Mouse (Mus musculus) heart, embryonic 13.5 days (tissue): ENCODE results near the gene Gm15217. TPM values are rescaled to one million over a fixed set of nuclear protein-coding genes. Genes with fewer than 3 reads are reported as not detected.

Experiments
- ATAC-seq: fragments of 200-750 bp; cut with Nextera tagmentation; 2 replicates; pipeline ENCODE4 v1.8.0; 2017; ENCODE audit warnings: moderate TSS enrichment; ENCODE audit not compliant: insufficient number of reproducible peaks, low FRiP score, low TSS enrichment; ENCODE audit errors: extremely low read depth
- H3K27ac ChIP-seq: fragments of 300-500 bp; sonication (generic); replicated peaks from 2 replicates; pipeline ENCODE4 v1.5.1; 2015; ENCODE audit warnings: moderate library complexity, mild to moderate bottlenecking, inconsistent platforms
- H3K27me3 ChIP-seq: fragments of 300-500 bp; sonication (generic); replicated peaks from 2 replicates; pipeline ENCODE4 v1.6.1; 2015; ENCODE audit warnings: mild to moderate bottlenecking, inconsistent platforms
- H3K36me3 ChIP-seq: fragments of 300-500 bp; sonication (generic); 2 replicates; pipeline ENCODE4 v1.6.1; 2015; ENCODE audit warnings: mild to moderate bottlenecking, inconsistent platforms
- H3K4me1 ChIP-seq: fragments of 300-500 bp; sonication (generic); 2 replicates; pipeline ENCODE4 v1.6.1; 2015; ENCODE audit warnings: inconsistent platforms
- H3K4me2 ChIP-seq: fragments of 300-500 bp; sonication (generic); 2 replicates; pipeline ENCODE4 v1.6.1; 2015; ENCODE audit warnings: inconsistent platforms, mild to moderate bottlenecking, moderate library complexity
- H3K4me3 ChIP-seq: fragments of 300-500 bp; sonication (generic); 2 replicates; pipeline ENCODE4 v1.5.1; 2015; ENCODE audit warnings: moderate library complexity, mild to moderate bottlenecking, inconsistent platforms
- H3K9ac ChIP-seq: fragments of 300-500 bp; sonication (generic); 2 replicates; pipeline ENCODE4 v1.6.1; 2015; ENCODE audit warnings: inconsistent platforms, mild to moderate bottlenecking, moderate library complexity
- H3K9me3 ChIP-seq: fragments of 300-500 bp; sonication (generic); 2 replicates; pipeline ENCODE4 v1.6.1; 2016; ENCODE audit warnings: inconsistent platforms
- WGBS: fragments of 180-500 bp; shearing (Covaris S2); methylation state at CpG from one replicate; pipeline ENCODE4 v1.1.7; 2015; ENCODE audit warnings: mixed read lengths; 5-methylcytosine and 5-hydroxymethylcytosine counted together
- polyA plus RNA-seq: library from polyadenylated mRNA; unstranded; fragments of >200 nt; fragmentation: Nextera tagmentation; extraction: Ambion mirVana; gene quantifications from 2 replicates; pipeline ENCODE4 v1.2.1, GENCODE M21; 2015

The Gm15217 gene
- polyA plus RNA-seq, 1 experiment from 2014 or later, result not detected

DNA sequence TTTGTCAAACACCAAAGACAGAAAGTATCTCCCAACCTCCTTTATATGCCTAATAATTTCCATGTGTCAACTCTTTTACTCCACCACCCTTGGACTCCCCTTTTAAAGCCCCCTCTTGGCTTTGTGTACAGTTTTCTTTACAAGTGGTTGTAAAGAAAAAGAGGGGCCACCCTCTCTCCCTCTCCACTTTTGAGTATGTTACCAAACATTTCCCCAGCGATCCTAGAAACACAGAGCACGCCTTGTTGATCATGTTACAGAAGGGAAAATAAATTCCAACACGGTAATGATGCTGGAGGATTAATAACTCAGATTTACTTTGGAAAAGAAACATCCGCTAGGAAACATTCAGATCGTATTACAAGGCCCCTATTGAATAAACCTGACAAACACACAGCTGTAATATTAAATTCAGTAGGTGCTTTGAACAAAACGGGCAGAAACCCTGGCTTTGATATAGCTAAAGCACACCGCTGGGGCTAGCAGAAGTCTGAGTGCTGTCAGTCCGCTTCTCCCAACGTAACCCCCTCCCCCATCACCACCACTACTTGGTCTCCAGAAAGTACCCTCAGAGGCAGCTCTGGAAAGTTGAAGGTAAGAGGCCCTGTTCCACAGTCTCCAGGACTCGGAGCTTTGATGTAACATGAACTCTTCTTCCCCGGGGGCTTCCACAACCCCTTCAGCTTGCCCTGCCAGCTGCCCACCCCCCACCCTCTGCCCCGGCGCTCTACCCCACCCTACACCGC is 5.9 kb downstream of the Gm15217 start:
- Histone ChIP-seq H3K4me1 (peaks cover 49% of the 10 kb centered on the region), H3K36me3 (peaks cover 16% of the 10 kb centered on the region), H3K27me3 (peaks cover 35% of the 10 kb centered on the region), H3K4me2 (peak overlapping the region; percentile 85), H3K4me3 (peak overlapping the region; percentile 70), H3K9ac (peak overlapping the region; percentile 83), H3K27ac (peak overlapping the region; percentile 32; the same call in 1 of the 2 replicates), H3K9me3 (no peaks in the 10 kb centered on the region)
- ATAC-seq, result no peak
- 22% methylated on average over 14 of the region's 14 CpGs for WGBS

- H3K36me3 ChIP-seq, result peaks cover 16% of the 10 kb centered on the region
- peak overlapping the region; percentile 70 for H3K4me3 ChIP-seq
- no peaks in the 10 kb centered on the region for H3K9me3 ChIP-seq
- H3K27ac ChIP-seq, result peak overlapping the region; percentile 32; the same call in 1 of the 2 replicates
- H3K4me2 ChIP-seq, result peak overlapping the region; percentile 85
- ATAC-seq, result no peak
- peaks cover 40% of the 10 kb centered on the region for H3K27me3 ChIP-seq
- peaks cover 47% of the 10 kb centered on the region for H3K4me1 ChIP-seq
- WGBS, result under 1% methylated on average over 39 of the region's 39 CpGs
- peak overlapping the region; percentile 83 for H3K9ac ChIP-seq
Observed at GRCm38 (mm10) chr14:46385701-46386477, 6.7 kb downstream of the Gm15217 start.

GRCm38 (mm10) chr14:46386478-46387356 is 7.5 kb downstream of the Gm15217 start:
- Histone ChIP-seq H3K27ac (peak overlapping the region; percentile 75), H3K27me3 (peaks cover 42% of the 10 kb centered on the region), H3K9me3 (no peaks in the 10 kb centered on the region), H3K36me3 (peaks cover 16% of the 10 kb centered on the region), H3K9ac (peak overlapping the region; percentile 83), H3K4me3 (peak overlapping the region; percentile 70), H3K4me2 (peak overlapping the region; percentile 85), H3K4me1 (peaks cover 39% of the 10 kb centered on the region)
- under 1% methylated on average over 28 of the region's 28 CpGs for WGBS
- no peak for ATAC-seq

DNA sequence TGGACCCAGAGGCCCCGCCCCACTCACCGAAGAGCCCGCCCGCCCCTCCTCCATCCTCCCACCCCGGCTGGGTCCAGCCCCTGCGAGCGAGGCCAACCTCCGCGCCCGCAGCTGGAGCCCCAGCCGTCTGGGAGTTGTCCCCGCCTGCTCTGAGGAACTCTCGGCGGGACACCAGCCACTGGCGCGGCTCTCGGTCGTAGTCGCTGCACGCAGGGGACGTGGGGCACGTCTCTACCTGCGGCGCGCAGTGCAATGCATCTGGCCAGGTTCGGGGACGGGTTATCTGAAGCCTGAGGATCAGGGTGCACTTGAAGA is 8.1 kb downstream of the Gm15217 start:
- Histone ChIP-seq H3K9me3 (no peaks in the 10 kb centered on the region), H3K27me3 (peaks cover 46% of the 10 kb centered on the region), H3K9ac (peak overlapping the region; percentile 86), H3K4me2 (peak overlapping the region; percentile 85), H3K36me3 (peaks cover 13% of the 10 kb centered on the region), H3K27ac (peak overlapping the region; percentile 92), H3K4me3 (peak overlapping the region; percentile 70), H3K4me1 (peaks cover 37% of the 10 kb centered on the region)
- ATAC-seq, result peak; percentile 56; the same call in 1 of the 2 replicates
- 0% methylated on average over 27 of the region's 27 CpGs for WGBS

- Histone ChIP-seq H3K4me1 (peaks cover 37% of the 10 kb centered on the region), H3K36me3 (peaks cover 11% of the 10 kb centered on the region), H3K4me3 (peak overlapping the region; percentile 70), H3K27ac (peak overlapping the region; percentile 92), H3K9me3 (no peaks in the 10 kb centered on the region), H3K9ac (peak overlapping the region; percentile 86), H3K4me2 (peak overlapping the region; percentile 85), H3K27me3 (peaks cover 47% of the 10 kb centered on the region)
- under 1% methylated on average over 41 of the region's 41 CpGs for WGBS
- ATAC-seq, result no peak
Observed at GRCm38 (mm10) chr14:46387821-46388481, 8.7 kb downstream of the Gm15217 start.

GRCm38 (mm10) chr14:46388636-46389035 is 9.4 kb downstream of the Gm15217 start:
- no peak for ATAC-seq
- under 1% methylated on average over 27 of the region's 27 CpGs for WGBS
- Histone ChIP-seq H3K9ac (peak overlapping the region; percentile 86), H3K36me3 (peaks cover 7% of the 10 kb centered on the region), H3K4me1 (peaks cover 37% of the 10 kb centered on the region), H3K4me2 (peak overlapping the region; percentile 85), H3K9me3 (no peaks in the 10 kb centered on the region), H3K27me3 (peaks cover 50% of the 10 kb centered on the region), H3K4me3 (peak overlapping the region; percentile 70), H3K27ac (peak overlapping the region; percentile 92)

DNA sequence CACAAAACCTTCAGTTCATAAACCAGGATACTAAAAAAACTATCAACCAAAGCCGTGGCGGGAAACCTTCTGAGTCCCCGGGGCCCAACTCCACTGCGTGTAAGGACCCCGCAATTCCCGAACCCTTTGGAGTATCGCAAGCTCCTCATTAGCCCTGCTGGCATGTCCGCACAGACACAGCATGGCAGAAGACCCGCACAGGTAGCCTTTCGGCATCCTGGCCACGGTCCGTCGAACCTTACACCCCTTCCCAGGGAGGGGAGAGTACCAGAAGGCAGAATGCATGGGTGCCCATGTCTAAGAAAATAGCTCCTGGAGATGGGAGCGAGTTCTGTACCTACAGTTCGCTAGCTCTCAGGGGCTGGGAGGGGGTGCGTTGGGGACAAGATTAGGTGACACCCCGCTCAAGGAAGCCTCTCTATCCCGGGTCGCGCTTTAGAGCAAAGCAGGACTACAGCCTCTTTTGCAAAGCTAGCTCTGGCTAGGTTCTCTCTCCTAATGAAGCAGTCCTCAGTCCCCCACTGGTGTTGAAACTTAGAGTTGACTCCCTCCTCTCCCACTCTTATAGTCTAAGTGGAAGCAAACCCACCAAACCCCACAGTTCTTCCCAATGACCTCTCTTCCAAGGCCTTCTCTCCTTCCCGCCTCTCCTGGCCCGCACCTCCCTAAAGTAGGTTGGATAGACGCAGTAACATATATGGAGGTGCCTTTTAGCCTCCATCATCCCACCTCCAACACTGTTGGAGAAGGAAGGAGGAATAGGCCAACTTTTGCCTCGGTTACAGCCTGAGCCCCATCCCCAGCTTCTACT is 10.4 kb downstream of the Gm15217 start:
- H3K27me3 ChIP-seq, result peaks cover 45% of the 10 kb centered on the region
- peak overlapping the region; percentile 70 for H3K4me3 ChIP-seq
- no peak for ATAC-seq
- H3K4me1 ChIP-seq, result peaks cover 33% of the 10 kb centered on the region
- H3K4me2 ChIP-seq, result peak overlapping the region; percentile 85
- H3K36me3 ChIP-seq, result no peaks in the 10 kb centered on the region
- no peaks in the 10 kb centered on the region for H3K9me3 ChIP-seq
- peak overlapping the region; percentile 86 for H3K9ac ChIP-seq
- H3K27ac ChIP-seq, result peak overlapping the region; percentile 29
- WGBS, result 5% methylated on average over 24 of the region's 24 CpGs

DNA sequence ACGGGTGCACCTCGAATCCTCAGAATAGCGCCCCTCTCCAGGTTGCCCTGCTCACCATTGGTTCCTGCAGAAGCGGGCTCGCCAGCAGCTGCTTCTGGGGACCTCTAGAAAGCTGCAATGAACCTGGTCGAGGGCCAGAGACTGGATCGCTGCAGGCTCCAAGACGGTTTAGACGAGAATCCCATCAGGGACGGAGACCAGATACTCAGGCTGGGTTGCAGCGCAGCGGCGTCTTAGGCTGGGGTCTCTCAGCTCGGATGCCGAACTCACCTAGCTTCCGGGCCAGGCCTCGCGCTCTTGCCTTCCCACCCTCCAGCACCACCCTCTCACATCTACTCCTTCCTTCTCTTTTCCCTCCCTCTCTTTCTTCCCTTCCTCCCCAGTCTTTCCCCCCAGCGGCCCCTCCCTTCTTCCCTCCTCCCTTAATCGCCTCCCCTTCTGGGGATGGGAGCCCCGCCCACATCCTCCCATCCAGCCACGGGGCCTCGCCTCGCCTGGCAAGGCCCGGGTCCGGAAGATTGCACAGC is 11.1 kb downstream of the Gm15217 start, which contains the start of gene Bmp4:
Bmp4 (minus strand) TSS at position 421 of the 527 bp plus-strand sequence.
- peak within 1 kb of the TSS; percentile 85 for H3K4me2 ChIP-seq
- 0 out of 2 replicates have a peak, but pooled peaks have one; percentile 9 for ATAC-seq
- WGBS, result 2% methylated on average over 26 of the region's 26 CpGs
- H3K9me3 ChIP-seq, result no peaks in the 10 kb centered on the region
- H3K27ac ChIP-seq, result peak within 1 kb of the TSS; percentile 29
- no peaks in the 10 kb centered on the region for H3K36me3 ChIP-seq
- peaks cover 30% of the 10 kb centered on the region for H3K4me1 ChIP-seq
- H3K27me3 ChIP-seq, result peaks cover 45% of the 10 kb centered on the region
- peak within 1 kb of the TSS; percentile 86 for H3K9ac ChIP-seq
- H3K4me3 ChIP-seq, result peak within 1 kb of the TSS; percentile 70

- no peak overlapping the region for H3K4me2 ChIP-seq
- H3K4me3 ChIP-seq, result no peak overlapping the region
- no peak for ATAC-seq
- H3K9ac ChIP-seq, result no peak overlapping the region
- no peak overlapping the region for H3K27ac ChIP-seq
- H3K9me3 ChIP-seq, result no peaks in the 10 kb centered on the region
- no peaks in the 10 kb centered on the region for H3K36me3 ChIP-seq
- H3K4me1 ChIP-seq, result peaks cover 21% of the 10 kb centered on the region
- 52% methylated on average over 6 of the region's 6 CpGs for WGBS
- H3K27me3 ChIP-seq, result peaks cover 52% of the 10 kb centered on the region
Observed at GRCm38 (mm10) chr14:46391621-46392170, 12.5 kb downstream of the Gm15217 start.
